Mouse (Mus musculus) embryonic facial prominence, embryonic 13.5 days (tissue): ENCODE data around the gene Ifi27l2a. TPM values are rescaled to one million over a fixed set of nuclear protein-coding genes. Genes with fewer than 3 reads are reported as not detected.
A peak's percentile ranks its signal among the peaks of the same experiment; 100 is the strongest.

ENCODE experiments used
- ATAC-seq: fragments of 200-750 bp; cut with Nextera tagmentation; 2 replicates; pipeline ENCODE4 v1.8.0; 2017; ENCODE audit warnings: low read depth; ENCODE audit not compliant: insufficient number of reproducible peaks, insufficient read depth, low FRiP score, low TSS enrichment
- H3K27ac ChIP-seq: fragments of 300-500 bp; sonication (generic); 2 replicates; pipeline ENCODE4 v1.5.1; 2015; ENCODE audit warnings: moderate library complexity, mild to moderate bottlenecking, inconsistent platforms
- H3K27me3 ChIP-seq: fragments of 300-500 bp; sonication (generic); 2 replicates; pipeline ENCODE4 v1.6.1; 2015; ENCODE audit warnings: mild to moderate bottlenecking, inconsistent platforms
- H3K36me3 ChIP-seq: fragments of 300-500 bp; sonication (generic); 2 replicates; pipeline ENCODE4 v1.6.1; 2015; ENCODE audit warnings: mild to moderate bottlenecking, inconsistent platforms
- H3K4me1 ChIP-seq: fragments of 300-500 bp; sonication (generic); 2 replicates; pipeline ENCODE4 v1.6.1; 2015; ENCODE audit warnings: inconsistent platforms
- H3K4me2 ChIP-seq: fragments of 300-500 bp; sonication (generic); 2 replicates; pipeline ENCODE4 v1.6.1; 2015; ENCODE audit warnings: moderate library complexity, mild to moderate bottlenecking, inconsistent platforms
- H3K4me3 ChIP-seq: fragments of 300-500 bp; sonication (generic); 2 replicates; pipeline ENCODE4 v1.5.1; 2015; ENCODE audit warnings: mild to moderate bottlenecking, inconsistent platforms
- H3K9ac ChIP-seq: fragments of 300-500 bp; sonication (generic); 2 replicates; pipeline ENCODE4 v1.6.1; 2015; ENCODE audit warnings: mild to moderate bottlenecking, inconsistent platforms
- H3K9me3 ChIP-seq: fragments of 300-500 bp; sonication (generic); 2 replicates; pipeline ENCODE4 v1.6.1; 2016; ENCODE audit warnings: inconsistent platforms
- WGBS: fragments of 180-500 bp; shearing (Covaris S2); methylation state at CpG from one replicate; pipeline ENCODE4 v1.1.7; 2015; ENCODE audit warnings: mixed read lengths; 5-methylcytosine and 5-hydroxymethylcytosine counted together
- polyA plus RNA-seq: library from polyadenylated mRNA; unstranded; fragments of >200 nt; fragmentation: Nextera tagmentation; extraction: Ambion mirVana; gene quantifications from 2 replicates; pipeline ENCODE4 v1.2.1, GENCODE M21; 2015

Gene Ifi27l2a
- polyA plus RNA-seq, 1 experiment from 2014 or later: 6.1 TPM

DNA sequence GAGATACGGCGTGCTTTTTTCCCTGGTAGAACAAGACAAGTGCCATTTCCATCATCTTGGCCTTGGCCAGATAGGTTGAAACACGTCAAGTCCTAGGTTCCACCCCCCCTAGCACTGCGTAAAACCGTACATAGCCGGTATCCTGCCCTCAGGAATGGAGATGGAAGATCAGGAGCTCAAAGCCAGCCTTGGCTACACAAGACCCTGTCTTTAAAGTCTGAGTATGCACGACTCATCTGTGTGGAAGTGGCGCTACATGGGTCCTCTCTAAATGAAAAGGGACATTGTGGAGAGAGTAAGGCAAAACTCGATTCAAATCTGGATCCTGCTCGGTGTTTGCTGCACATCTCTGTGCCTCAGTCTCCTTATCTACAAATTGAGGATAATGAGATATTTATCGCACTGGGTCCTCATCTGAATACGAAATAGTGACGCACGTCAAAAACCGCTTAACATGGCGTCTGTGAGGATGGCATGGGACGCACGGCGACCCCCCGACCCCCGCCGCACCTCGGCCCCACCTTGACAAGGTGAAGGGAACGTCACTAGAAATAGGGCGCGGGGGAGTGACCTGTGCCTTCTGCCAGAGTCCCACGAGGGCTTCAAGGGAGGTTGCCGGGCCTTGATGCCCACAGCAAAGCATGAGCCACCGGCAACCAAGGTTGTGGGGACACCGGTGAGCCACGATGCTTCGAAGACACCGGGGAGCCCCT lies 18.3 kb downstream of the Ifi27l2a start:
- Histone ChIP-seq H3K4me3 (peak overlapping the region; percentile 93), H3K27ac (no peak overlapping the region), H3K27me3 (no peaks in the 10 kb centered on the region), H3K9ac (peak overlapping the region; percentile 93), H3K9me3 (no peaks in the 10 kb centered on the region), H3K4me1 (peaks cover 33% of the 10 kb centered on the region), H3K4me2 (peak overlapping the region; percentile 87), H3K36me3 (peaks cover 17% of the 10 kb centered on the region)
- ATAC-seq: peak; percentile 8; the same call in 1 of the 2 replicates
- 8% methylated on average over 33 of the region's 33 CpGs for WGBS

DNA sequence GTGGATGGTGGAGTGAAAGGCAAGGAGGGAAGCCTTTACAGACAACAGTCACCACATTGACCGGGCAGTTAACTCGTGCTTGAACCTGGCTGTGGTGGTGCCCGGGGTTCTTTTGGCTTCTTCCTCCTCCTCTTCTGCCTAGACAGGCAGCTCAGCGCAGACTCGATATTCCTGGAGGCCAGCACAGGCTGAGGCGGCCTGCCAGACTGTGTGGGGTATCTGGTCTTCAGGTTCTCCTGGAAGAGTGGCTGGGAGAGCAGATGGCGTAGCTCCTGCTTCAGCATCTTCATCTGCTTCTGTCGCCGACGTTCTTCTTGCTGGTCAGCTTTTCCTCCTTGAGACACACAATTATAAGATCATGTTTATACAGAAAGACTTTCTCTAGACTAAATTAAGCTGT lies 35.3 kb downstream of the Ifi27l2a start:
- 94% methylated on average over 10 of the region's 10 CpGs for WGBS
- H3K4me3 ChIP-seq: no peak overlapping the region

DNA sequence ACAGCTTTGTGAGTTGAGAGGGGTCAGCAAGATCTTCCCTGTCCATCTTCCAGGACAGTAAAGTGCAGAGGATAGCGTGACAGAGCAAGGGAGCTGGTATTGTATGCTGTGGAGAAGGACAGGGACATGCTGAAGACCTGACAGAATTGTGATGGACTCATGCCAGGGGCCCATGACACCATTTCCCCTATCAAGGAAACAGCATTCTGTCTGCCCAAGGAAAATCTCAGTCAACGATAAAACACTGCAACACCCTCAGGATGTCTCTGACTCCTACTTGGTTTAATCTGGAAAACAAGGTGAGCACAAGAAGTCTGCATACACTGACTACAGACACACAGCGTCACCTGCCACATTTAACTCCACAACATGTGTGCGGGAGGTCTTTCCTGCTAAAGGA lies 35.8 kb downstream of the Ifi27l2a start, which contains the start of gene 9330161L09Rik:
Gene 9330161L09Rik (minus strand): TSS at position 101 of the 400 bp plus-strand sequence.
- Histone ChIP-seq H3K9ac (no peak within 1 kb of the TSS), H3K4me2 (no peak within 1 kb of the TSS), H3K9me3 (no peaks in the 10 kb centered on the region), H3K4me1 (no peaks in the 10 kb centered on the region), H3K4me3 (no peak within 1 kb of the TSS), H3K27me3 (no peaks in the 10 kb centered on the region), H3K27ac (no peak within 1 kb of the TSS), H3K36me3 (peaks cover 98% of the 10 kb centered on the region)
- WGBS: 96% methylated on average over 4 of the region's 4 CpGs
- ATAC-seq: no peak

More for the DNA sequence above, 35.3 kb downstream of the Ifi27l2a start:
- no peak for ATAC-seq
- Histone ChIP-seq H3K9me3 (no peaks in the 10 kb centered on the region), H3K27ac (no peak overlapping the region), H3K27me3 (no peaks in the 10 kb centered on the region), H3K4me2 (no peak overlapping the region), H3K36me3 (peaks cover 98% of the 10 kb centered on the region), H3K4me1 (no peaks in the 10 kb centered on the region), H3K9ac (no peak overlapping the region)

DNA sequence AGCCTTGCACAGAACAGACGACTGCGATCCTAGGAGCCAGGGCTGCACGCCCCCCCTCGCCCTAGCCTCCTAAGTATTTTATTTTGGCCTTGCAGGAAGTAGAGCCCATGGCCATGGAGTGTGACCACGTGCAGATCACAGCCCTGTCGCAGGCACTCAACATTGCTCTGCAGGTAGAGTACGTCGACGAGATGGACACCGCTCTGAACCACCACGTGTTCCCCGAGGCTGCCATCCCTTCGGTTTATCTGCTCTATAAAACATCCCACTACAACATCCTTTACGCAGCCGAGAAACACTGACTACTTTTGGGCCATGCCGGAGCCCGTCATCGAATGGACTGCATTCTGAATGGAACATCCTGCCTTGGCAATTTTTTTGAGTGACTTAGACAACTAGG lies 39.3 kb downstream of the Ifi27l2a start:
- WGBS: 88% methylated on average over 18 of the region's 18 CpGs
- H3K4me1 ChIP-seq: no peaks in the 10 kb centered on the region
- peaks cover 81% of the 10 kb centered on the region for H3K36me3 ChIP-seq

DNA sequence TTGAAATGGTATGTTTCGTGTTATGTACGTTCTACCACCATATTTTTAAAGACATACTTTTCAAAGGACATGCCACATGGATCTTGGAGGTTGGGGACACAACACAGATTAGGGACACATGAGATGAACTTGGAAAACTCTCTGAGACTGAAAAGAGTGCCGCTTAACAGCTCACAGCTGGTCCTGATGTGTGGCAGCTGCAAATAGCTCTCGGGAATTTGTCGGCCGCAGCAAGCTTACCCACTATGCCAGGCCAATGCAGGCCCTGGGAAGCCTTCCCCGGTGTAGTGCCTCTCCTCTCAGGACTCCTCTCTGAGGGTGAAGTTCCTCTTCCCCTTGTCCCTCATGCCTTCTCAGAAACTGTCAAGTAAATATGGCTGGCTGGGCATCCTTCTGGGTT lies 46.7 kb downstream of the Ifi27l2a start:
- H3K9ac ChIP-seq: no peak overlapping the region
- H3K4me2 ChIP-seq: no peak overlapping the region
- ATAC-seq: no peak
- peaks cover 6% of the 10 kb centered on the region for H3K4me1 ChIP-seq
- H3K4me3 ChIP-seq: no peak overlapping the region
- H3K36me3 ChIP-seq: peaks cover 13% of the 10 kb centered on the region; the same call in 1 of the 2 replicates
- 51% methylated on average over 7 of the region's 7 CpGs for WGBS
- H3K9me3 ChIP-seq: no peaks in the 10 kb centered on the region
- no peak overlapping the region for H3K27ac ChIP-seq
- no peaks in the 10 kb centered on the region for H3K27me3 ChIP-seq

More for the DNA sequence above, 39.3 kb downstream of the Ifi27l2a start:
- H3K27me3 ChIP-seq: no peaks in the 10 kb centered on the region
- H3K27ac ChIP-seq: no peak overlapping the region
- no peak for ATAC-seq
- H3K9me3 ChIP-seq: no peaks in the 10 kb centered on the region
- no peak overlapping the region for H3K4me2 ChIP-seq
- no peak overlapping the region for H3K9ac ChIP-seq
- no peak overlapping the region for H3K4me3 ChIP-seq

DNA sequence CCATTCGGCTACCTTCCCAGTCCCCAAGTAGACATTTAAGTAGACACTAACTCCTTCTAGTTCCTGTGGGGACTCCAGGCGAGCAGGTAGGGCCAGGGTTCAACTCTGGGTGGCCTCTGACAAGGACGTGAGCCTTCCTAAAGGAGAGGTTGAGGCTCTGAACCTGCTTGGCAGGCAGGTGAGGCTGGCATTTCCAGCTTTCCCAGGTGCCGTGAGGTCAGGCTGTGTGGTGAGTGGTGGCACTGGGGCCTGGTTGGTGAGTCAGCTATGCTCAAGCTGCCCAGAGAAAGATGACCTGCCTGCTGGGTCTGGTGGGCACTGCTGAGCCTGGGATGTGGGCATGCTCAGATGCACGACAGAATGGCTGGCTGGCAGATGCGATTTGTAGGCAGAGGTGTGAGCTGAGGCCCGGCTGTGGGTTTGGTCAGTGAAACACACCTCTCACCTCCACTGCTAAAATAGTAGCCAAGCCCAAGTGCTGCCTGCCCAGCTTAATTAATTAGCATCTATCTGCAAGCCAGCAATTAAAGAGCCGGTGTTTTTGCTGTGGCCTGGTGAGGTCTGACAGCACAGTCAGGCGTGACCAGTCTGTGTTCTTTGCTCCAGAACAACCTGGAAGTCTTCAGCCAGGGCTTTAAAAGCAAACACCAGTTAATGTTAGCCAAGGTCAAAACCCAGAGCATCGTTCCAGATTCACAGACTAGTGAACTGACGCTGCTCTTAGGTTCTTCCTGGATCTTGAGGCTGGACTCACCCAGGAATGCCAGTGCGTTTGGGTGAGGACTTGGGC lies 47.8 kb downstream of the Ifi27l2a start:
- Histone ChIP-seq H3K4me2 (no peak overlapping the region), H3K9ac (no peak overlapping the region), H3K4me3 (no peak overlapping the region), H3K9me3 (no peaks in the 10 kb centered on the region), H3K27ac (no peak overlapping the region), H3K4me1 (peaks cover 6% of the 10 kb centered on the region), H3K27me3 (no peaks in the 10 kb centered on the region), H3K36me3 (0 out of 2 replicates have a peak, but pooled peaks cover 4% of the 10 kb centered on the region)
- WGBS: 81% methylated on average over 12 of the region's 12 CpGs
- no peak for ATAC-seq

DNA sequence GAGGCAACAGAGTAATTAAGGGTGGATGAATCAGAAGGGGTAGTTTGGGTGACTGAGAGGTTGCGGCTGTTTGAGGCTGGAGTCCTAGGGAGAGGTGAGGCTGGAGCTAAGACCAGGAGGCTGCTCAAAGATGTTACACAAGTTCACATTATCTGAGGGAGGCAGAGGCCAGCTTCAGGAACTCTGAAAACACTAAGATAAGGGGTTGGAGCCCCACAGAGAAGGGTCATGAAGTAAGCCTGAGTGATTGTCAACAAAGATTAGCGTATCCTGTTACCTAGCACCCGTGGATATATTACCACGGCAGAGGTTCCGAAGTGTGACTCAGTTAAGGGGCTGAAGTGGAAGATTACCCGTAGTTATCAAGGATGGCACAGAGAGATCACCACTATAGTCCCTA lies 50.0 kb downstream of the Ifi27l2a start:
- Histone ChIP-seq H3K9ac (no peak overlapping the region), H3K27ac (no peak overlapping the region), H3K36me3 (no peaks in the 10 kb centered on the region), H3K9me3 (no peaks in the 10 kb centered on the region), H3K4me2 (no peak overlapping the region), H3K4me3 (no peak overlapping the region), H3K4me1 (peaks cover 20% of the 10 kb centered on the region), H3K27me3 (no peaks in the 10 kb centered on the region)
- 61% methylated on average over 6 of the region's 6 CpGs for WGBS
- no peak for ATAC-seq

Other genes starting within 250 kb of the Ifi27l2a start
- gene Prima1, start 201.5 kb downstream of the Ifi27l2a start, polyA plus RNA-seq: 0.25 and 0.59 TPM in 2 replicates
- gene Fam181a, start 132.7 kb downstream of the Ifi27l2a start, polyA plus RNA-seq: 0.22 TPM in 1 of 2 replicates, not detected in the other
- gene Asb2, start 87.7 kb downstream of the Ifi27l2a start, polyA plus RNA-seq: 0.87 and 1.7 TPM in 2 replicates
- gene Otub2, start 55.0 kb downstream of the Ifi27l2a start, polyA plus RNA-seq: 10.7 and 11.4 TPM in 2 replicates
- 0.45 and 0.63 TPM in 2 replicates for gene 9330161L09Rik, start 35.9 kb downstream of the Ifi27l2a start, polyA plus RNA-seq
- gene Ddx24, start 17.9 kb downstream of the Ifi27l2a start, polyA plus RNA-seq: 137 and 142 TPM in 2 replicates
- gene Ifi27, start 9.5 kb downstream of the Ifi27l2a start, polyA plus RNA-seq: 37.9 and 41.2 TPM in 2 replicates
- gene Ifi27l2b, start 13.5 kb upstream of the Ifi27l2a start, polyA plus RNA-seq: 0.48 TPM in 1 of 2 replicates, not detected in the other
- 2.8 and 2.9 TPM in 2 replicates for gene Ppp4r4, start 88.6 kb upstream of the Ifi27l2a start, polyA plus RNA-seq
- gene Serpina10, start 187.8 kb upstream of the Ifi27l2a start, polyA plus RNA-seq: 0.10 and 0.47 TPM in 2 replicates
- 13.0 TPM in 1 of 2 replicates, not detected in the other for gene Serpina6, start 213.5 kb upstream of the Ifi27l2a start, polyA plus RNA-seq
- gene Serpina16, start 232.5 kb upstream of the Ifi27l2a start, polyA plus RNA-seq: not detected in 2 replicates